Mouse (Mus musculus) kidney, postnatal 25 days (tissue): ENCODE data around the gene Lsm2.
"Not testable (repeated sequence)": the region's sequence is repeated elsewhere in the genome, so short reads cannot be mapped to it uniquely, and the experiment has no call there.

ENCODE experiments used
- DNase-seq, 2 experiments: peaks; one replicate each; pipeline ENCODE4 v3.0.0; 2021; ENCODE audit warnings: mixed read lengths in 2 of 2

Lsm2 gene

DNA sequence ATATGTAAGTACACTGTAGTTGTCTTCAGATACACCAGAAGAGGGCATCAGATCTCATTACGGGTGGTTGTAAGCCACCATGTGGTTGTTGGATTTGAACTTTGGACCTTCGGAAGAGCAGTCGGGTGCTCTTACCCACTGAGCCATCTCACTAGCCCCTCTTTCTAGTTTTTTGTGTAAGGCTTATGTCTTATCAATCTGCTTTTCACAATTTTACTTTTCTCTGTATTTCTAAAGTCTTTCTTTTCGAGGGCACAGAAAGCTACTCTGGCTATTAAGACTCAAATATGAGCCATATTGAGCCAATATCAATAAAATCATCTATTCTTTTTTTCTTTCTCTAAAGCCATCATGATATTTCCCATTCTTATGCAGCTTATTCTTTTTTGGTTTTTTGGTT, 13.5 kb downstream of the Lsm2 start:
- DNase-seq, result peak in 1 of 2 experiments; percentile 15

DNA sequence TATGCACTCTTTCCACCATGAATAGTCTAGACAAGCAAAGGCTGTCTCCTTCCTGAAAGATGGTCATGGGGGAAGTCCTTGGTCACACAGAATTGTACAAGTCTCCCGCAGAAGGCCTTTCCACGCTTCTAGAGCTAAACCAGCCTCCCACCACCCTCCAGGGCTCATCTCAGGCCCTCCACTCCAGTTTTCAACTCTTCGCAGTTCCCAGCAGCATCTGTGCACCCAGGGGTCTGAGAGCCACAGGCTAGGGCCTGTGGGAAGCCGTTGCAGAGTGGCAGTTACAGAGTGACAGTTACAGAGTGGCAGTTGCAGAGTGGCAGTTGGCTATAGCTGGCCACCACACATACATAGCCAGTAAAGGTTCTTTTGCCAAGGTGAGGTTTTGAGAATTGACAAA, 14.3 kb downstream of the Lsm2 start:
- DNase-seq, result peak in 1 of 2 experiments; percentile 16

DNA sequence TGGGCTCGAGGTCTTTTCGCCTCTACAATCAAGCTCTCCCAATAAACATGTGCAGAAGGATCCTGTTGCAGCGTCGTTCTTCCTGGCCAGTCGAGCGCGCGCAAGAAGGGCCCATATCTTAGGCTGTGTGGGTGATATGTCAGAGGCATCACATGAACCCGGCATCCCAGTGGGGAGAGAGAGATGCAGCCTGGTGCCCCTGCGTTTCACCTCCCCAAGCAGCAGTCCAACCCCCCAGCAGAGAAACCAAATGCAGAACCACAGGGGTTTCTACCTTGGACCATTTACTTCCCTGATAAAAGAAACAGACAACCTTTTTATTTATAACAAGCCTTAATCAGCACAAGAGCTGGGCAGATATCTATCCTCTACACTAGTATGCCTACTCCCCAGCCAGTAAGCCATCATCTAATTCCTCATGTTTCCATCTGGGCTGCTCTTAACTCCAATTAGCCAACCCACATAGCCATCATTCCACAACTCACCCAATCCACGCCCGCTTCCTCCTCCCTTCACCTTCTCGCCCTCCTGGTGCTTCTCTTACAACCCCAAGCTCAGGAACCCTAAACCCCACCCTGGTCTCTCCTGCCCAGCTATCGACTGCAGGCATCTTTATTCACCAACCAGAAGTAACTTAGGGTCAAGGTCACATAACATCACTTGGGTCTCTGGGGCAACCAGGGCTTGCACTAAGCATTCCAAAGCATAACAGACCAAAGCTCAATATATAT, 14.9 kb downstream of the Lsm2 start:
- peak in 1 of 2 experiments; percentile 26 for DNase-seq

DNA sequence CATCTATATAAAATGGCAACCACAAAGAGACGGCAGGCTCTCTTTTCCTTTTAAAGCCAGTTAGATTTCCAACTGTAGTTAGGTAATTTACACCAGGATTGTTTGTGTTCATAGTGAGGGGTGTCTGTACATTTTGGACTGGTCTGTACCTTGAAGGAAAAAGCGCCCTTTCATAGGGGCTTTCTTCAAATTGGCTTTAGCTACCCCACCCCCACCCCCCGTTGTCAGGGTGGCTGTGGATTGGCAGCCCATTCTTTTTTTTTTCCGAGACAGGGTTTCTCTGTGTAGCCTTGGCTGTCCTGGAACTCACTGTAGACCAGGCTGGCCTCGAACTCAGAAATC, 15.5 kb downstream of the Lsm2 start:
- DNase-seq, result peak in 1 of 2 experiments; percentile 15

DNA sequence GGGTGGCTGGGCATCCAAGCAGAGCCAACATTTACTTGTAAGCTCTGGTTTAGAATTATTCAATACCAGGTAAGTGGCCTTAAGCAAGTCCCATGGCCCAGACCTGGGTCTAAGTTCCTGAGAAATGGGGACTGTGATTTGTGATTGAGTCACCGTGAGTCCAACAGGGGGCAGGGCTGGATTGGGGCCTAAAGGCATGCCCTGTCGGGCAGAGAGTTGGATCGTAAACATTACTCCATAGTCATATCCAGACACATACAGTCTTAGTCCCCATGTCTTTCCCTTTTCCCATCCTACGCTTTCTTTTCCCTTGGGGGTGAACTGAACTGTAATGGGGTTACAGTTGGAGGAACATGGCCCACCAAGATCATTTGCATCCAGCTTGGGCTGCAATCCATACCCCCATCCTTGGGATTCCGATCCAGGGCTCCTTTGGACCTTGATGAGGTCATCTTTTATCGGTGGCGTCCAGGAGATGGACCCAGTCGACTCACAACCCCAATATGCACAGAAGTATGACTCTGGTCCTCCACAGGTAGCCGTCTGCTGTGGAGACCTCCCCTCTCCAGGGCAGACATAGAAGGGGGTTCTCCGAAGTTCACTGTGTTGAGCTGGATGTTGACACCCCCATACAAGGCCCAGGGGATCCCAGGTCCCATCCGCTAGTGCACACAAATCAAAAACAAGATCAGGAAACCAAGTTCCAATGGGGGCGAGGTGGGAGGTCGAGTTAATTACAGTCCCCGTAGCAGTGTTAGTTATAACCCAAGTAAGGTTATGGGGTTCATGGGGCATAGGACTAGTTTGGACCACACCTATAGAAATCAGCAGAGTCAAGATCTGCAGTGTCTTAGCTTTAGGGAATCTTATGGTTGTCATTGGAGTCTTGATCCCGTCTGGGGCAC, 17.1 kb downstream of the Lsm2 start:
- DNase-seq, result no peak

DNA sequence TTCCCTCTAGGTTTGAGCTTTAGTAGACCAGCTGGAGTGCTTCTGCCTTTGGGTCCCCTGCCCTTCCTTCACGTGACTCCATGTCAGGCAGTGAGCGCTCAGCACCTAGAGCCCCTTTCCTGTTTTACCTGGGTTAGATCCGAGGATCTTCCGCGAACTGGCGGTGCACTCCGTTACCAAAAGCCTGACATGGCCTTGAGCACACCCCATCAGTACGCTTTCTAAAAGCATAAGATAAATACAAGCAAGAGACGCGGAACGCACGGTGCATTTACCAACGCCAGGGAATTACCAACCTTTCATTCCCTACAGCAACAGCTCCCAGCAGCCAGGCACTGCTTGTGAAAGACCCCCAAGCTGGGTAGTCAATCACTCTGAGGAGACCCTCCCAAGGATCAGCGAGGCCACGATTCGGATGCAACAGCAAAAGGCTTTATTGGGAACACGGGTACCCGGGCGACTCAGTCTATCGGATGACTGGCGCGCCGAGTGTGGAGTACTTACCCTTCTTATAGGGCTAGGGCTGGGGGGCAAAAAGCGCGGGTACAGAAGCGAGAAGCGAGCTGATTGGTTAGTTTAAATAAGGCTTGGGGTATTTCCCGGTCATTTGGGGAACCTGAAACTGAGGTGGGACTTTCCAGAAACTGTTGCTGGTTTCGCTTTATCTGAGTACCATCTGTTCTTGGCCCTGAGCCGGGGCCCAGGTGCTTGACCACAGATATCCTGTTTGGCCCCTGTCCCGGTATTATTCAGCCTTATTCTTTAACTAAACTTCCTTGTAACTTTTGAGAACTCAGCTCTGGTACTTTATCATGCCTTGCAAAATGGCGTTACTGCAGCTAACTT, 18.4 kb downstream of the Lsm2 start:
- DNase-seq, result not testable (repeated sequence)

DNA sequence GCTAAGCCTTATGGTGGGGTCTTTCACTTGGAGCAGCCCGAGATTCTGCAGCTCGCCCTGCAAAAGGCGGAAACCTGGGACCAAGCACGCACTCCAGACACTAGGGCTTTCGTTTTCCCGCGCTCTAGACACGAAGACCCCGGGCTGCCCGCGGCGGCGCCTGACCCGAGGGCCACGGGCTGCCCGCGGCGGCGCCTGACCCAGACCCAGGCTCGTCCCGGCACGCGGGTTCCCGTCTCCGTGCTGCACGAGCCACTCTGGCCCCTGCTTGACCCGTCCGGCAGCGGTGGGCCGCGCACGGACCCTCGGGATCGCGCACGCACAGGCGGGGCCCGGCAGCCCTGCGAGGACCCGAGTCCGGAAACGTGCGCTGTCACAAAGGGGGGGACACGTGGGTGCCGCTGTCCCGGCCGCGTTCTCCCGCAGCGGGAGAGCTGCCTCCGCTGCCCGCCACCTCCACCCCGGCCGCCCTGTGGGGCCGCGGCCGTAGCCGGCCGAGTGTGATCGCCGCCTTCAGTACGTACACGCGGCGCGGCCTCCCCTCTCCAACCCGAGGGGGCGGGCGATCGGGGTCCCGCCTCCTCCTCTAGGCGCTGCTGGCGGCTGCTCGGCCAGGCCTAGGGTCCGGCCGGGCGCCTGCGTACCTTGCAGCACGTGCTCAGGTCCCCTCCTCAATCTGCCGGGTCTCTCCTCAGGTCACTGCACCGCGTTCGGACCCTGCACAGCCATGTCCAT, 19.2 kb downstream of the Lsm2 start, which contains the start of gene Vars:
Gene Vars, plus strand, starts transcription at position 271 of the 735 bp plus-strand sequence.
- DNase-seq, result peak; percentile 85 to 93

DNA sequence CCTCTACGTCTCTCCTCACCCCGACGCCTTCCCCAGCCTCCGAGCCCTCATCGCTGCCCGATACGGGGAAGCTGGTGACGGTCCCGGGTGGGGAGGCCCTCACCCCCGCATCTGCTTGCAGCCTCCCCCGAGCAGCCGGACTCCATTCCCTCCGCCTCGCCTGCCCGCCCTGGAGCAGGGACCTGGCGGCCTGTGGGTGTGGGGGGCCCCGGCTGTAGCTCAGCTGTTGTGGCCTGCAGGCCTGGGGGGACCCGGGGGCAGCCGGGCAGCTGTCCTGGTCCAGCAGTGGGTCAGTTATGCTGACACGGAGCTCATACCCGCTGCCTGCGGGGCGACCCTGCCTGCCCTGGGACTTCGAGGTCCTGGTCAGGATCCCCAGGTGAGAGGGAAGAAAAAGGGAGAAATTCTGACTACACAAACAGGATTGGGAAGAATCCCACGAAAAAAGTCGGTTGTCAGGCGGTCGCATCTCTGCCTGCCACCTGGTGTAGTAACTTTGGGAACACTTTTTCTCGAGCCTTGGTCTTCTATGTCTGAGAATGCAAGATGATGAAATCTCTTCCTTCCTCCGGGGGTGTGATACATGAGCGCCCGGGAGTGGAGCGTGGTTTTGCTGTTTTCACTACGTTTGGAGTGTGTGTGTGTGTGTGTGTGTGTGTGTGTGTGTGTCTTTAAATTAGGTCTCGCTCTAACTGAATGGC, 19.9 kb downstream of the Lsm2 start:
- DNase-seq, result no peak

DNA sequence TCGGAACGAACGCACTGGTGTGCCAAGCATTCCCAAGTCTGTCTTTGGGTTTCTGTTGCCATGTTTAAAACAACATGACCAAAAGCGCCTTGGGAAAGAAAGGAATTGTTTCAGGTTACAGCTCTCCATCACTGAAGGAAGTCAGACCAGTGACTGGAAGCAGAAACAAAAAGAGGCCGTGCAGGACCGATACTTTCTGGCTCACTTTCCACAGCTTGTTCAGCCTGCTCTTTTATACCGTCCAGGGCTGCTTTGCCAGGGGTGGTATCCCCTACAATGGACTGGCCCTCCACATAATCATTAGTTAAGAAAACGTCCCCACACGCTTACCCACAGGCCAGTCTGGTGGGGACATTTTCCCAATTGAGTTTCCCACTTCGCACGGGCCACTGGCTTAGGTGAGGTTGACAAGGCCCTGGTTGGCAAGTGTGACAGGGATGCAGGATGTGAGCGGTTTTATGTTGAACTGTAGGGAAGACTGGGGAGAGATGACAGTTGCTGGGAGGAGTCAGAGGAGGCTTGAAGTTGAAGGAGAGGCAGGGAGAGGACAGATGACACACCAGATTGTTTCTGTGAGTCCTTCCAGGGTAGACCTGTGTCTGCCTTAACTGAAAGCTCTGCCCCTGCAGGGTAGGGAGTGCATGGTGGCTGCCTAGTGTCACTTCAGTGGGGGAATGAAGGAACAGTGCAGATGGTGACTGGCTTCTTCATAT, 20.6 kb downstream of the Lsm2 start:
- DNase-seq, result no peak

DNA sequence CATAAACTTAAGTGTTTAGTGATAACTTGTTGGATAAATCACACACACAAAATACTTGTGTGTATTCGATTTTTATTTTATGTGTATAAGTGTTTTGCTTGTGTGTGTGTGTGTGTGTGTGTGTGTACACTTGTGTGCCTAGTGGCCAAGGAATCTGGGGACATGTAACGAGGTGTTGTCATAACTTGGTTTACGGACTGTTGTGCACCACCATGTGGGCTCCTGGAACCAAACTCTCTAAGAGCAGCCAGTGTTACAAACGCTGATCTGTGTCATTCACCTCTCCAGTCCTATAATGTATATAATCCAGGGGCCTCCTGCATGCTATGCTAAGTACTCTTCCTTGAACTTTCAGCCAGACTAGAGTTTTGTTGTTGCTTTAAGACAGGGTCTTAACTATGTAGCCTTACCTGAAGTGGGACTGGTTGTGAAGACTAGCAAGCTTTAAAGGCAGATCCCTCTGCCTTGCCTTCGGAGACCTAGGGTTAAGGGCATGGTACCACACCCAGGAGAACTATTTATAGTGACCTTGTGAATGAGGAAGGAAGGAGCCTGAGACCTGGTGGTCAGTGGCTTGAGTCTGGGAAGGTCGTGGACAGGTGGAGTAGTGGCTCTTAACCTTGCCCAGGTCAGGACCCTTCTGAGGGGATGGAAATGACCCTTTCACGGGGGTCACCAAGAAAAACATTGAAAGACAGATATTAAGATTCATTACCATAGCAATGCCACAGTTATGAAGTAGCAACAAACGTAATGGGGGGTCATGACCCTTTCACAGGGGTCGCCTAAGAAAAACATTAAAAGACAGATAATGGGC, 21.6 kb downstream of the Lsm2 start:
- no peak for DNase-seq

DNA sequence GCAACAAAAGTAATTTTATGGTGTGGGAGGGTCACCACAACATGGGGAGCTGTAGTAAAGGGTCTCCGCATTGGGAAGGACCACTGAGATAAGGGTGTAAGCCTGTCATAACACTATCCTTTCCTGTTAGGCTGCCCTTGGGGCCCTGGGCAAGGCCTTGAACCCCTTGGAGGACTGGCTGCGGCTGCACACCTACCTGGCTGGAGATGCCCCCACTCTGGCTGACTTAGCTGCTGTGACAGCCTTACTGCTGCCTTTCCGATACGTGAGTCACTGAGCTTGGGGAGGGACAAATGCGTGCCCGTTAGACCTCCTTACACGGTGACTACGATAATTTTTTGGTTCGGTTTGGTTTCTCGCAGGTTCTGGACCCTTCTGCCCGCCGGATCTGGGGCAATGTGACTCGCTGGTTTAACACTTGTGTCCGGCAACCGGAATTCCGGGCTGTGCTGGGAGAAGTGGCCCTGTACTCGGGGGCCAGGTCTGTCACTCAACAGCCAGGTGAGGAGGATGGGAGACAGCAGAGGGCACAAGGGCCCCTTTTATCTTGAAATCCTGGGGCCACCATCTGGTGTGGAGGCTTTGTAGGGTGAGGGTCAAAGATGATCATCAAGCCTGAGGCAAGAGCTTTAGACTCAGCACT, 22.5 kb downstream of the Lsm2 start:
- no peak for DNase-seq

DNA sequence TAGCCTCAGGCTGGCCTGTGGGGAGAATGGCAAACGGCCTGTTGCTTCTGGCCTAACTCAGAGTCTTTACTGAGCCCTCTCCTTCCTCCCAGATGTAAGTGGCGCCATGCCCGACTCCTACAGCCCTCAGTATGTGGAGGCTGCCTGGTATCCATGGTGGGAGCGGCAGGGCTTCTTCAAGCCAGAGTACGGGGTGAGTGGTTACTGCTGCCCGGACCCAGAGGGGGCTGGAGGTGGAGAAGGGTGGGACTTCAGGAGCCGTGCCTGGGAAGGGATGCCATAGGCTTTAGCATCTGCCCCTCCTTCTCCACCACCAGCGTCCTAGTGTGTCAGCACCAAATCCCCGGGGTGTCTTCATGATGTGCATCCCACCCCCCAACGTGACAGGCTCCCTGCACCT, 23.5 kb downstream of the Lsm2 start:
- DNase-seq, result no peak

DNA sequence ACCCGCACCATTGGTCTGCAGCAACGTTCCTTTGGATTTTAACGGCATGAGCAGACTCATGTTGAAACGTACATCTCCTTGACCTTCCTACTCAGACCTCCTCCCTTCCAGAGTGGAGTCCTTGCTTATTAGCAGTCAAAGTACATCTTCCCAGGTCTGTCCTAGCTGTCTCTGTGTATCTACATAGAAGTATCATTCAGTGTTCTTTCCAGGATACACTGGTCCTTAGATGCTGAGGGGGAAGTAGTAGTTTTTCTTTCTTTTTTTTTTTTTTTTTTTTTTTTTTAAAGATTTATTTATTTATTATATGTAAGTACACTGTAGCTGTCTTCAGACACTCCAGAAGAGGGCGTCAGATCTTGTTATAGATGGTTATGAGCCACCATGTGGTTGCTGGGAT, 24.2 kb downstream of the Lsm2 start:
- DNase-seq, result not testable (repeated sequence)

DNA sequence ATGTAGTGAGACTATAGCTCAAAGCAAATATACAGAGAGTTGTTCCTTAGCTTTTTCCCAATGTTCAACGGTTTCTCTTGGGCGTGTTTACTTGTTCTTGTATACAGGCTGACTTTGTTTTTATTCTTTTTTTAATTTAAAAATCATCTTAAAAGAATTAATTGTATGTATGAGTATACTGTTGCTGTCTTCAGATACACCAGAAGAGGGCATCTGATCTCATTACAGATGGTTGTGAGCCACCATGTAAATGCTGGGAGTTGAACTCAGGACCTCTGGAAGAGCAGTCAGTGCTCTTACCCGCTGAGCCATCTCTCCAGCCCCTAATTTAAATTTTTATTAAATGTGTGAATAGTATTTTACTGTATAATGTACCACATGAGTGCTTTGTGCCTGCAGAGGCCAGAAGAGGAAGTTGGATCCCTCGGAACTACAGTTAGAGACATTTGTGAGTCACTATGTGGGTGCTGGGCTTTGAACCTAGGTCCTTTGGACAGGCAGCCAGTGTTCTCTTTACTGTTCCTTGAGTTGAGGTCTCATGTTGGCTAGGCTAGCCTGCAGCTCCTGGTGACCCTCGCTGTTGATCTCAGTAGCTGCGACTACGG, 25.8 kb downstream of the Lsm2 start:
- DNase-seq, result no peak

DNA sequence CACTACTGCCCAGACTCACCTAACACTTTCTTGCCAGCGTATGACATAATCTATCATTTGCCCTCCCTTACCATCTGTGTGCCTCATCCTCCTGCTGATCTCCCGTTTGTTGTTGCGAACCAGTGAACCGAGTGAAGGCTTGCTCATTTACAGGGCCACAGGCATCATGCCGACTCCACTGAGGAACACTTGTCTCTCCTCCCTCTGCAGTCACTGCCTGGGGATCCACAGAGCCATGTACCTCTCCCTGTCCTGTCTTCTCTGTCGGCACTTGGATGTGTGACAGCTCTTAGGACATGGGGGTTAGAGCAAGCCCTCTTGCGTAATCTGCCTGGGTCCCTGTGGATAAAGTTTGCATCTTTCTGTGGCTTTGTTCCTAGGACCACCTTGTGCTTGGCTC, 27.9 kb downstream of the Lsm2 start:
- peak in 1 of 2 experiments; percentile 13 for DNase-seq

DNA sequence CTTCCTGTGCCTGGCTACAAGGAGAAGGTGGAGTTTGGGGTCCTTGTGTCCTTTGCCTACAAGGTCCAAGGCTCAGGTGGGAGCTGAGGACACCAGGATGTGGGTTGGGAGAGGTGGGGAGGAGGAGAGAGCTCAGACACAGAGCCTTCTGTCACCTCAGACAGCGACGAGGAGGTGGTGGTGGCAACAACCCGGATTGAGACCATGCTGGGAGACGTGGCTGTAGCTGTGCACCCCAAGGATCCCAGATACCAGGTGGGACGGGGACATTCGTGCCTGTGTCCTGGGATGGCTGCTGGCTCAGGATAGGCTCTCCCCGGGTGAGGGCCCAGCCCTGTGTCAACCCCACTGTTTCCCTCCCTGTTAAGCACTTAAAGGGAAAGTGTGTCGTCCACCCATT, 29.8 kb downstream of the Lsm2 start:
- DNase-seq, result no peak

DNA sequence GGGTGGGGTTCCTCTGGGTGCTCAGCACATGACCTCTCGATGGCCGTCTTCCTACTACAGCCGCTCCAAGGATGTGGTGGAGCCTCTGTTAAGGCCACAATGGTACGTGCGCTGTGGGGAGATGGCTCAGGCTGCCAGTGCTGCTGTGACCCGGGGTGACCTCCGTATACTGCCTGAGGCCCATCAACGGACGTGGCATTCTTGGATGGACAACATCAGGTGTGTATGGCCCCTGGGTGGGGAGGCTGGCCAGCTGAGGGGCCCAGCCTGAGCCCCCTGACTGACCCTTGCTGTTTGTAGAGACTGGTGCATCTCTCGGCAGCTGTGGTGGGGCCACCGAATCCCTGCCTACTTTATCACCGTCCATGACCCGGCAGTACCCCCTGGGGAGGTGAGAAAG, 30.8 kb downstream of the Lsm2 start:
- peak in 1 of 2 experiments; percentile 30 for DNase-seq

DNA sequence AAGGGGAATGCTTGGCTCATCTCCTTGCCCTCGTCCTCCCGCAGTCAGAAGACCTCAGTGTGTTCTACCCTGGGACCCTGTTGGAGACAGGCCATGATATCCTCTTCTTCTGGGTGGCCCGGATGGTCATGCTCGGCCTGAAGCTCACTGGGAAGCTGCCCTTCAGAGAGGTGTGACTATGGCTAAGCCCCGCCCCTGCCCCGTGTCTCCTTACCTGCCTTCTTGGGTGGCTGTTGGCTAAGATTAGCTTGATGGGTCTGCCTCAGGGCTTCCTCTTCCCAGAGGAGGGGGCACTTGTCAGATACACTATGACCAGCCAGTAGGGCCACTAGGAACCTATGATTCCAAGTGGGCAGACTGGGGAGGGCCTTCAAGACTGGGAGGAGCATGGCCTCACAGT, 31.6 kb downstream of the Lsm2 start:
- DNase-seq, result no peak

DNA sequence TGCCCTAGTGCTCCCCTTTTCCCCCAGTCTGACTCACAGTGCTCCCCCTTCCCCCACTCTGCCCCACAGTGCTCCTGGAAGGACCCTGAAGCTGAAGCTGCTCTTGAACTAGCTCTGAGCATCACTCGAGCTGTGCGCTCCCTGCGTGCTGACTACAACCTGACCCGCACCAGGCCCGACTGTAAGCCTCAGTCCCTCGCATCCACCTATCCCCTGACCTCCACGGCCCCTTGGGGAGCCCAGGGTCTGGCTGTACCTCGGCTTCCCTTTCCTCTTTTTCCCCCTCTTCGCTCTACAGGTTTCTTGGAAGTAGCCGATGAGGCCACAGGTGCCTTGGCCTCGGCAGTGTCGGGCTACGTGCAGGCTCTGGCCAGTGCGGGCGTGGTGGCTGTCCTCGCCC, 33.6 kb downstream of the Lsm2 start:
- no peak for DNase-seq
